Mouse (Mus musculus) bone marrow, adult 2 months (tissue): ENCODE data around the gene Zfp950.

Experiments
- CTCF ChIP-seq: fragments of 200-500 bp; IDR thresholded peaks from 2 replicates; pipeline ENCODE4 v1.5.1; 2011; ENCODE audit warnings: low read length, control low read depth; ENCODE audit not compliant: control insufficient read depth, insufficient read depth
- POLR2A ChIP-seq: fragments of 200-500 bp; IDR thresholded peaks from 2 replicates; pipeline ENCODE4 v1.6.1; 2011; ENCODE audit warnings: low read depth, mild to moderate bottlenecking, control low read depth, low read length, borderline replicate concordance; ENCODE audit not compliant: control insufficient read depth

DNA sequence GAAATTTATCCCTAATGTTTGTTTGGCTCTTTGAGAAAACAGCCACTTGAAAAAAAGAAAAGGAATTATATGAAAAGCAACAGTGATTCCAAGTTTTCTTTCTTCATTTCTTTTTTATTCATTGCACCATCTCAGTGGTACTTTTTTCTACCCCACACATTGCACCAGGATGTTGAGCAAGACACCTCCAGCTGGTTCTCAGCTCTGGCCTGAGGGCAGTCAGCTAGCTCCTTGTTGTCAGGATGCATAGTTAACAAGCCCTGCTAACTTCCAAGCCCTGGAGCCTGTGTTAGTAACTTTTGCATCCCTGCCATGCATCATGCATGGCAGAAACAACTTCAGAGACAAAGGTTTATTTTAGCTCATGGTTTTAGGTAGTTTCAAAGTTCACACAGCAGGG is 87.9 kb downstream of the Zfp950 start:
- TF ChIP-seq CTCF: no peak
- TF ChIP-seq POLR2A: no peak
